Mouse (Mus musculus): Measurements from ENCODE around the gene Rftn1. TPM values are rescaled to one million over a fixed set of nuclear protein-coding genes. Genes with fewer than 3 reads are reported as not detected.

The Rftn1 gene
- polyA plus RNA-seq, 1 experiment from 2014 or later = 11.2 TPM

DNA sequence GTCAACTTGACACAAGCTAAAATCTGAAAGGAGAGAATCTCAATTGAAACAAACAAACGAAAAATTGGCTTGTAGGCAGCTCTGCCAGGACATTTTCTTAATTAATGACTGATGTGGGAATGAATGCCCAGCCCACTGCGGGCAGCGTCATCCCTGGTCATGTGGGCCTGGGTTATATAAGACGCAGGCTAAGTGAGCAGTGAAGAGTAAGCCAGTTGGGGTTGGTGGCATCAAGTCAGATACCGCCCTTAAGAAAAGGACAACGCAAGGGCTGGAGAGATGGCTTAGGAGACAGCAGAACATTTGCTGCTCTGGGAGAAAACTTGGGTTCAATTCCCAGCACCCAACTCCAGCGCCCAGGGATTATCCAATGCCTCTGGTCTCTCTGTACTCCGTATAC is 97.6 kb downstream of the Rftn1 start:
- ATAC-seq (replicated peaks; ENCODE audit: insufficient number of reproducible peaks, low FRiP score, low TSS enrichment) = no peak
- Histone ChIP-seq H3K4me2 (no peak overlapping the region), H3K9me3 (replicated peaks; ENCODE audit: control insufficient read depth, low read length) (no peaks in the 10 kb centered on the region), H3K9ac (ENCODE audit: low read depth, low read length) (no peak overlapping the region), H3K4me3 (ENCODE audit: low read depth, low read length) (no peak overlapping the region), H3K27ac (ENCODE audit: low read depth, low read length) (no peak overlapping the region), H3K4me1 (ENCODE audit: control insufficient read depth, insufficient read depth, low read length) (no peaks in the 10 kb centered on the region), H3K27me3 (ENCODE audit: control insufficient read depth, insufficient read depth, low read length) (no peaks in the 10 kb centered on the region), H3K36me3 (ENCODE audit: control insufficient read depth, insufficient read depth, low read length) (no peaks in the 10 kb centered on the region)
- WGBS (ENCODE audit: insufficient replicate concordance) = 80% methylated on average over 8 of the region's 8 CpGs

GRCm38 (mm10) chr17:50091829-50092228 is 98.6 kb downstream of the Rftn1 start:
- ATAC-seq (replicated peaks; ENCODE audit: insufficient number of reproducible peaks, low FRiP score, low TSS enrichment) = no peak
- Histone ChIP-seq H3K4me2 (no peak overlapping the region), H3K27me3 (ENCODE audit: control insufficient read depth, insufficient read depth, low read length) (no peaks in the 10 kb centered on the region)

GRCm38 (mm10) chr17:50089725-50090124 is 100.7 kb downstream of the Rftn1 start:
- WGBS (ENCODE audit: insufficient replicate concordance) = 79% methylated on average over 8 of the region's 8 CpGs
- ATAC-seq (replicated peaks; ENCODE audit: insufficient number of reproducible peaks, low FRiP score, low TSS enrichment) = no peak
- Histone ChIP-seq H3K27ac (ENCODE audit: low read depth, low read length) (no peak overlapping the region), H3K4me1 (ENCODE audit: control insufficient read depth, insufficient read depth, low read length) (no peaks in the 10 kb centered on the region), H3K36me3 (ENCODE audit: control insufficient read depth, insufficient read depth, low read length) (no peaks in the 10 kb centered on the region), H3K9ac (ENCODE audit: low read depth, low read length) (no peak overlapping the region), H3K27me3 (ENCODE audit: control insufficient read depth, insufficient read depth, low read length) (no peaks in the 10 kb centered on the region; the same call in 1 of the 2 replicates), H3K4me2 (no peak overlapping the region), H3K4me3 (ENCODE audit: low read depth, low read length) (no peak overlapping the region), H3K9me3 (replicated peaks; ENCODE audit: control insufficient read depth, low read length) (no peaks in the 10 kb centered on the region)

More at GRCm38 (mm10) chr17:50091829-50092228, 98.6 kb downstream of the Rftn1 start:
- H3K36me3 ChIP-seq (ENCODE audit: control insufficient read depth, insufficient read depth, low read length) = no peaks in the 10 kb centered on the region
- H3K9me3 ChIP-seq (replicated peaks; ENCODE audit: control insufficient read depth, low read length) = no peaks in the 10 kb centered on the region
- no peak overlapping the region for H3K27ac ChIP-seq (ENCODE audit: low read depth, low read length)
- no peaks in the 10 kb centered on the region for H3K4me1 ChIP-seq (ENCODE audit: control insufficient read depth, insufficient read depth, low read length)
- H3K9ac ChIP-seq (ENCODE audit: low read depth, low read length) = no peak overlapping the region
- H3K4me3 ChIP-seq (ENCODE audit: low read depth, low read length) = no peak overlapping the region
- WGBS (ENCODE audit: insufficient replicate concordance) = 37% methylated on average over 6 of the region's 6 CpGs

GRCm38 (mm10) chr17:50088054-50088453 is 102.4 kb downstream of the Rftn1 start:
- Histone ChIP-seq H3K27me3 (ENCODE audit: control insufficient read depth, insufficient read depth, low read length) (no peaks in the 10 kb centered on the region; the same call in 1 of the 2 replicates), H3K9ac (ENCODE audit: low read depth, low read length) (no peak overlapping the region), H3K27ac (ENCODE audit: low read depth, low read length) (no peak overlapping the region), H3K4me2 (no peak overlapping the region), H3K4me1 (ENCODE audit: control insufficient read depth, insufficient read depth, low read length) (no peaks in the 10 kb centered on the region), H3K4me3 (ENCODE audit: low read depth, low read length) (no peak overlapping the region), H3K36me3 (ENCODE audit: control insufficient read depth, insufficient read depth, low read length) (no peaks in the 10 kb centered on the region), H3K9me3 (replicated peaks; ENCODE audit: control insufficient read depth, low read length) (no peaks in the 10 kb centered on the region)
- WGBS (ENCODE audit: insufficient replicate concordance) = 75% methylated on average over 3 of the region's 3 CpGs
- ATAC-seq (replicated peaks; ENCODE audit: insufficient number of reproducible peaks, low FRiP score, low TSS enrichment) = no peak

GRCm38 (mm10) chr17:50086887-50087286 is 103.6 kb downstream of the Rftn1 start:
- Histone ChIP-seq H3K27ac (ENCODE audit: low read depth, low read length) (no peak overlapping the region), H3K4me3 (ENCODE audit: low read depth, low read length) (no peak overlapping the region), H3K36me3 (ENCODE audit: control insufficient read depth, insufficient read depth, low read length) (no peaks in the 10 kb centered on the region), H3K9me3 (replicated peaks; ENCODE audit: control insufficient read depth, low read length) (no peaks in the 10 kb centered on the region), H3K4me1 (ENCODE audit: control insufficient read depth, insufficient read depth, low read length) (no peaks in the 10 kb centered on the region), H3K4me2 (no peak overlapping the region), H3K27me3 (ENCODE audit: control insufficient read depth, insufficient read depth, low read length) (no peaks in the 10 kb centered on the region; the same call in 1 of the 2 replicates), H3K9ac (ENCODE audit: low read depth, low read length) (no peak overlapping the region)
- ATAC-seq (replicated peaks; ENCODE audit: insufficient number of reproducible peaks, low FRiP score, low TSS enrichment) = no peak
- WGBS (ENCODE audit: insufficient replicate concordance) = 56% methylated on average over 4 of the region's 4 CpGs

- H3K9me3 ChIP-seq (replicated peaks; ENCODE audit: control insufficient read depth, low read length) = no peaks in the 10 kb centered on the region
- H3K27me3 ChIP-seq (ENCODE audit: control insufficient read depth, insufficient read depth, low read length) = no peaks in the 10 kb centered on the region; the same call in 1 of the 2 replicates
- 82% methylated on average over 6 of the region's 6 CpGs for WGBS (ENCODE audit: insufficient replicate concordance)
- no peaks in the 10 kb centered on the region for H3K4me1 ChIP-seq (ENCODE audit: control insufficient read depth, insufficient read depth, low read length)
- no peaks in the 10 kb centered on the region for H3K36me3 ChIP-seq (ENCODE audit: control insufficient read depth, insufficient read depth, low read length)
- H3K4me3 ChIP-seq (ENCODE audit: low read depth, low read length) = no peak overlapping the region
- H3K4me2 ChIP-seq = no peak overlapping the region
- no peak for ATAC-seq (replicated peaks; ENCODE audit: insufficient number of reproducible peaks, low FRiP score, low TSS enrichment)
- no peak overlapping the region for H3K27ac ChIP-seq (ENCODE audit: low read depth, low read length)
- H3K9ac ChIP-seq (ENCODE audit: low read depth, low read length) = no peak overlapping the region
Measured at GRCm38 (mm10) chr17:50084721-50085120, 105.8 kb downstream of the Rftn1 start.

DNA sequence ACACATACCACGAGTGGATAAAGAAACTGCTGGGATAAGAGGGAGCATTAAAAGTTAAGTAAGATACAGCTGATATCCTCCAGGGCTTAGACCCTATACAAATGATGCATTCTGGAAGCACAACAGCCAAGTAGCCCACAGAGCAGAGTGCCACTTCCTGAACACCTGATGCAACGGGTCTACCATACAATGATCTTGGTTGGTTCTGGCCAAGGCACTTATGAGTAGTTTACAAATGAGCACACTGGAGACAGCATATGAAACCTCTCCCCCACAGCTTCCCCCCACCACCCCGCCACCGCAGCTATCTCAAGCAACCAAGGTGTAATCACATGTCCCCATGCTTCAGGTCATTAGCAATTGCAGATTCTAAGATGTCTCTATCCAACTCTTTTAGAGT is 106.5 kb downstream of the Rftn1 start:
- H3K4me2 ChIP-seq = no peak overlapping the region
- no peaks in the 10 kb centered on the region; the same call in 1 of the 2 replicates for H3K27me3 ChIP-seq (ENCODE audit: control insufficient read depth, insufficient read depth, low read length)
- no peaks in the 10 kb centered on the region for H3K4me1 ChIP-seq (ENCODE audit: control insufficient read depth, insufficient read depth, low read length)
- H3K27ac ChIP-seq (ENCODE audit: low read depth, low read length) = no peak overlapping the region
- ATAC-seq (replicated peaks; ENCODE audit: insufficient number of reproducible peaks, low FRiP score, low TSS enrichment) = no peak
- no peak overlapping the region for H3K4me3 ChIP-seq (ENCODE audit: low read depth, low read length)
- H3K9me3 ChIP-seq (replicated peaks; ENCODE audit: control insufficient read depth, low read length) = no peaks in the 10 kb centered on the region
- H3K36me3 ChIP-seq (ENCODE audit: control insufficient read depth, insufficient read depth, low read length) = no peaks in the 10 kb centered on the region
- no peak overlapping the region for H3K9ac ChIP-seq (ENCODE audit: low read depth, low read length)
- 78% methylated on average over 4 of the region's 4 CpGs for WGBS (ENCODE audit: insufficient replicate concordance)

DNA sequence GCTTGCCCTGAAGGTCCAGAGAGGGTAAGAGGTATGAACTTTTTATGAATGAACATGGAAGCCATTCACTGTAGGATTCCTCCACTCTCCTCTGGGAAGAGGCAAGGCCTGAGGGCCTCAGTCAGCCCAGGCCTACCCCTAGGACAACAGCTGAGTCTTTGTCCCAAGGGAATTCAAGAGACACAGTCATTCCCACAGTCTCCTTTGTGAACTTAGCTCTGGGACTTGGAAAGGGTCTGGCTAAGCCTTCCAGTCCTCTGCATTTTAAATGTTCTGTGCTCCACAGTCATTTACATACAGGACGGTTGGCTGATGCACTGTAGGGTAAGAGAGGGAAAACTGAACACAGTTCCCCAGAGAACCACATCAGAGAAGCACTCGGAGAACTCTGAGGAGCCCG is 107.5 kb downstream of the Rftn1 start:
- no peak for ATAC-seq (replicated peaks; ENCODE audit: insufficient number of reproducible peaks, low FRiP score, low TSS enrichment)
- H3K4me3 ChIP-seq (ENCODE audit: low read depth, low read length) = no peak overlapping the region
- H3K9me3 ChIP-seq (replicated peaks; ENCODE audit: control insufficient read depth, low read length) = no peaks in the 10 kb centered on the region
- H3K27me3 ChIP-seq (ENCODE audit: control insufficient read depth, insufficient read depth, low read length) = no peaks in the 10 kb centered on the region; the same call in 1 of the 2 replicates
- no peak overlapping the region for H3K27ac ChIP-seq (ENCODE audit: low read depth, low read length)
- no peak overlapping the region for H3K4me2 ChIP-seq
- H3K4me1 ChIP-seq (ENCODE audit: control insufficient read depth, insufficient read depth, low read length) = no peaks in the 10 kb centered on the region
- WGBS (ENCODE audit: insufficient replicate concordance) = 76% methylated on average over 3 of the region's 3 CpGs
- H3K36me3 ChIP-seq (ENCODE audit: control insufficient read depth, insufficient read depth, low read length) = no peaks in the 10 kb centered on the region
- no peak overlapping the region for H3K9ac ChIP-seq (ENCODE audit: low read depth, low read length)

DNA sequence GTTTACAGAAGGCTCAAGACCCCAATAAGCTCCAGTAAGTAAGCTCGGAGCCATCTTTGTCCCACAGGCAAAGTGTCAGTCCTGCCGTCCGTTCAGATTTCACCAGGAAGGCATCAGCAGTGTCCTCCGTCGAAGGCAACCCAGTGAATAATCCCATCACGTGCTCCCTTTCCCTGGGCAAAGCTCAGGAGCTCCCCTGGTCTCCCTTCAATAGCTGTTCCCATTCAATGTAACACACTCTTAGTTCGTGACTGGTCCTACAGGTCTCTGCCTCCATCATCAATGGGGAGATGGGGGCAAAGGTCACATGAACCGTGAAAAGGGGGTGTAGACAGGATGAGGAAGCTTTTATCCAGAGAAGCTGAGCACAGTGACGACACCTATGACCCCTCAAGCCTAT is 108.8 kb downstream of the Rftn1 start:
- H3K27me3 ChIP-seq (ENCODE audit: control insufficient read depth, insufficient read depth, low read length) = no peaks in the 10 kb centered on the region; the same call in 1 of the 2 replicates
- 80% methylated on average over 9 of the region's 9 CpGs for WGBS (ENCODE audit: insufficient replicate concordance)
- no peaks in the 10 kb centered on the region for H3K4me1 ChIP-seq (ENCODE audit: control insufficient read depth, insufficient read depth, low read length)
- H3K4me3 ChIP-seq (ENCODE audit: low read depth, low read length) = no peak overlapping the region
- no peak overlapping the region for H3K9ac ChIP-seq (ENCODE audit: low read depth, low read length)
- H3K27ac ChIP-seq (ENCODE audit: low read depth, low read length) = no peak overlapping the region
- no peak for ATAC-seq (replicated peaks; ENCODE audit: insufficient number of reproducible peaks, low FRiP score, low TSS enrichment)
- no peaks in the 10 kb centered on the region for H3K9me3 ChIP-seq (replicated peaks; ENCODE audit: control insufficient read depth, low read length)
- no peak overlapping the region for H3K4me2 ChIP-seq
- H3K36me3 ChIP-seq (ENCODE audit: control insufficient read depth, insufficient read depth, low read length) = no peaks in the 10 kb centered on the region
